Mouse (Mus musculus) gastrocnemius, postnatal 36 days (tissue): ENCODE data around the gene Cars2. TPM values are rescaled to one million over a fixed set of nuclear protein-coding genes. Genes with fewer than 3 reads are reported as not detected.
"Not testable (repeated sequence)": the region's sequence is repeated elsewhere in the genome, so short reads cannot be mapped to it uniquely, and the experiment has no call there.

Experiments
- DNase-seq, 2 experiments: peaks; one replicate each; pipeline ENCODE4 v3.0.0; 2022
- intact Hi-C: fragments of 180-260 bp; cut with DNase I; formaldehyde crosslinking; loops from one replicate; pipeline ENCODE4 v1.15.1; 2025
- total RNA-seq, 2 experiments: library from RNA; stranded (reverse); gene quantifications; 2 replicates each; pipeline ENCODE4 v1.2.3; 2021

Gene Cars2
- total RNA-seq, 2 experiments from 2014 or later: 13.8 to 14.2 TPM

GRCm38 (mm10) chr8:11518056-11518396 is 32.6 kb downstream of the Cars2 start:
- no peak for DNase-seq
- intact Hi-C loops: no loop called here

GRCm38 (mm10) chr8:11517366-11518055 is 33.1 kb downstream of the Cars2 start:
- intact Hi-C loops: no loop called here

GRCm38 (mm10) chr8:11516292-11516691 is 34.3 kb downstream of the Cars2 start:
- intact Hi-C loops: no loop called here
- DNase-seq: no peak

More at GRCm38 (mm10) chr8:11517366-11518055, 33.1 kb downstream of the Cars2 start:
- no peak for DNase-seq

- no peak for DNase-seq
- intact Hi-C loops: no loop called here
Observed at GRCm38 (mm10) chr8:11513247-11513646, 37.3 kb downstream of the Cars2 start.

GRCm38 (mm10) chr8:11512711-11513110 is 37.9 kb downstream of the Cars2 start:
- DNase-seq: no peak
- intact Hi-C loops: no loop called here

GRCm38 (mm10) chr8:11510971-11511370 is 39.6 kb downstream of the Cars2 start:
- intact Hi-C loops: no loop called here
- no peak for DNase-seq

- intact Hi-C loops: no loop called here
- DNase-seq: no peak
Observed at GRCm38 (mm10) chr8:11508880-11509279, 41.7 kb downstream of the Cars2 start.

- DNase-seq: no peak
- intact Hi-C loops: no loop called here
Observed at GRCm38 (mm10) chr8:11506802-11507201, 43.8 kb downstream of the Cars2 start.

- intact Hi-C loops: no loop called here
- no peak for DNase-seq
Observed at GRCm38 (mm10) chr8:11506074-11506473, 44.5 kb downstream of the Cars2 start.

- intact Hi-C loops: no loop called here
- DNase-seq: no peak
Observed at GRCm38 (mm10) chr8:11503476-11504232, 46.9 kb downstream of the Cars2 start.

GRCm38 (mm10) chr8:11498786-11499485 is 51.6 kb downstream of the Cars2 start:
- intact Hi-C loops: no loop called here

GRCm38 (mm10) chr8:11498281-11498680 is 52.3 kb downstream of the Cars2 start:
- intact Hi-C loops: no loop called here

More at GRCm38 (mm10) chr8:11498786-11499485, 51.6 kb downstream of the Cars2 start:
- no peak for DNase-seq

GRCm38 (mm10) chr8:11497017-11497990 is 53.3 kb downstream of the Cars2 start, which contains the start of gene Naxd:
Gene Naxd, plus strand, starts transcription at chr8:11497506.
- peak; percentile 81 to 85 for DNase-seq
- intact Hi-C loops: no loop called here

More at GRCm38 (mm10) chr8:11498281-11498680, 52.3 kb downstream of the Cars2 start:
- no peak for DNase-seq

GRCm38 (mm10) chr8:11492340-11492739 is 58.2 kb downstream of the Cars2 start:
- intact Hi-C loops, DNase-seq: not testable (repeated sequence)

GRCm38 (mm10) chr8:11487229-11487628 is 63.4 kb downstream of the Cars2 start:
- intact Hi-C loops: loop anchor here (2.0 kb wide), 1 partner anchor 62 kb away; no protein-coding TSS in a partner anchor
- no peak for DNase-seq

- DNase-seq: peak; percentile 47 to 66
- intact Hi-C loops: loop anchor here (2.0 kb wide), 1 partner anchor 61 kb away; no protein-coding TSS in a partner anchor
Observed at GRCm38 (mm10) chr8:11486142-11486541, 64.4 kb downstream of the Cars2 start.

GRCm38 (mm10) chr8:11482537-11482936 is 68.0 kb downstream of the Cars2 start:
- no peak for DNase-seq
- intact Hi-C loops: loop anchor here (5.0 kb wide), 1 partner anchor 225 kb away; no protein-coding TSS in a partner anchor

GRCm38 (mm10) chr8:11481876-11482275 is 68.7 kb downstream of the Cars2 start:
- no peak for DNase-seq
- intact Hi-C loops: loop anchor here (5.0 kb wide), 1 partner anchor 225 kb away; no protein-coding TSS in a partner anchor

- intact Hi-C loops: no loop called here
Observed at GRCm38 (mm10) chr8:11479591-11479990, 71.0 kb downstream of the Cars2 start.

More at GRCm38 (mm10) chr8:11479591-11479990, 71.0 kb downstream of the Cars2 start:
- DNase-seq: no peak
